Mouse (Mus musculus) liver, embryonic 15.5 days (tissue): ENCODE measurements at regions not wholly inside any gene's neighbourhood (a gene's known extent, or its start where the extent isn't known, plus 50 kb on each side); places are given as distances from the start of the nearest gene placed in this dataset.

Source experiments
- ATAC-seq: fragments of 200-750 bp; cut with Nextera tagmentation; 2 replicates; pipeline ENCODE4 v1.8.0; 2017; ENCODE audit warnings: moderate number of reproducible peaks, mild to moderate bottlenecking, moderate library complexity; ENCODE audit not compliant: insufficient read depth
- H3K27ac ChIP-seq: fragments of 300-500 bp; sonication (generic); replicated peaks from 2 replicates; pipeline ENCODE4 v1.5.1; 2015; ENCODE audit warnings: mild to moderate bottlenecking, inconsistent platforms
- H3K27me3 ChIP-seq: fragments of 300-500 bp; sonication (generic); 2 replicates; pipeline ENCODE4 v1.6.1; 2015; ENCODE audit warnings: mild to moderate bottlenecking, inconsistent platforms
- H3K36me3 ChIP-seq: fragments of 300-500 bp; sonication (generic); replicated peaks from 2 replicates; pipeline ENCODE4 v1.6.1; 2015; ENCODE audit warnings: moderate library complexity, mild to moderate bottlenecking, inconsistent platforms
- H3K4me1 ChIP-seq: fragments of 300-500 bp; sonication (generic); replicated peaks from 2 replicates; pipeline ENCODE4 v1.6.1; 2015; ENCODE audit warnings: inconsistent platforms
- H3K4me2 ChIP-seq: fragments of 300-500 bp; sonication (generic); 2 replicates; pipeline ENCODE4 v1.6.1; 2015; ENCODE audit warnings: moderate library complexity, mild to moderate bottlenecking, inconsistent platforms
- H3K4me3 ChIP-seq: fragments of 300-500 bp; sonication (generic); replicated peaks from 2 replicates; pipeline ENCODE4 v1.5.1; 2015; ENCODE audit warnings: mild to moderate bottlenecking, inconsistent platforms
- H3K9ac ChIP-seq: fragments of 300-500 bp; sonication (generic); 2 replicates; pipeline ENCODE4 v1.6.1; 2015; ENCODE audit warnings: moderate library complexity, mild to moderate bottlenecking, inconsistent platforms
- H3K9me3 ChIP-seq: fragments of 300-500 bp; sonication (generic); replicated peaks from 2 replicates; pipeline ENCODE4 v1.6.1; 2016; ENCODE audit warnings: inconsistent platforms
- WGBS: fragments of 180-500 bp; shearing (Covaris S2); methylation state at CpG from one replicate; pipeline ENCODE4 v1.1.7; 2015; ENCODE audit warnings: mixed read lengths; ENCODE audit not compliant: insufficient replicate concordance; 5-methylcytosine and 5-hydroxymethylcytosine counted together

DNA sequence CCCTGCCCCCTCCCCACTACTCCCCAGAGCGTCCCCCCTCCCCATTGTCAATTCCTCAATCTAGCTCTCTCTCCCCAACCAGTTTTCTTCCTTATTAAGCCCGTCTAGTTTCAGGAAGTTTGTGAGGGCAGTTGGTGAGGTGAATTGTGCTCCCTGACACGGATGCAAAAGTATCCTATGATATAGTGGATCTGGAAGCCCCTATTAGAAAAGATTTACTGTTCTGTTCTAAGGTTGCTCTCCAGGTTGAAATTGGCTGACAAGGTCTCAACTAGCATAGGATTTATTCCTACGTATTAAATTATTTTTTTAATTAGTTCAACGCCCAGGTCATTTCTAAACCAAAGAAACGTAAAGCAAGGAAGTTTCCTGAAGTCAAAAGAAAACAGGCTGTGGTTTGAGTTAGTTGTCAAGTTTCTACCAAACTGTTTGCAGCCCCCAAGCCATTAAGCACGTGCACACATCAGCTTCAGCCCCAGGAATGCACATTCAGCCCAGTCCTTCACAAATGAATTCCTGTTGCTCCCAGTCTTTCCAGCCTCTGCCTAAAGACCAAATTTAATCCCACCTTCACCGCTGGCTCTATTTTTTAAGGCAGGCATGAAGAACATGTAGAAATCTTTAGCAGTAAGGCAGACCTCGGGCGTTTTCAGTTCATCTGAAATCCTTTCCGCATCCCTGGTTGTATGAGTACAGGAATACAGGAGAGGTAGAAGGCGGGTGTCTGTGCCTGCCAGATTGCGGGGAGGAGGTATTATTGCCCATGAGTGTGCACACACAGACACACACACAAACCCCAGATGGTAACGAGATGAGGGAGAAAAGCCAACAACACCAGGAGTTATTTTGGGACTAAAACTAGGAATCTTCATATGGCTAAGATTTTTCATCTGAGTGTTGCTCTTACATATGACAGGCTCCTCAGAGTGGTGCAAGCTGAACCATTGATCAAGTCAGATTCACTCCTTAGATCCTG, 375.5 kb downstream of the Nuf2 start:
- H3K4me1 ChIP-seq: no peaks in the 10 kb centered on the region
- no peak overlapping the region for H3K9ac ChIP-seq
- H3K36me3 ChIP-seq: no peaks in the 10 kb centered on the region
- H3K27me3 ChIP-seq: no peaks in the 10 kb centered on the region
- ATAC-seq: no peak
- WGBS: 46% methylated on average over 14 of the region's 14 CpGs
- no peak overlapping the region for H3K4me3 ChIP-seq
- no peaks in the 10 kb centered on the region for H3K9me3 ChIP-seq
- no peak overlapping the region for H3K4me2 ChIP-seq
- no peak overlapping the region for H3K27ac ChIP-seq

DNA sequence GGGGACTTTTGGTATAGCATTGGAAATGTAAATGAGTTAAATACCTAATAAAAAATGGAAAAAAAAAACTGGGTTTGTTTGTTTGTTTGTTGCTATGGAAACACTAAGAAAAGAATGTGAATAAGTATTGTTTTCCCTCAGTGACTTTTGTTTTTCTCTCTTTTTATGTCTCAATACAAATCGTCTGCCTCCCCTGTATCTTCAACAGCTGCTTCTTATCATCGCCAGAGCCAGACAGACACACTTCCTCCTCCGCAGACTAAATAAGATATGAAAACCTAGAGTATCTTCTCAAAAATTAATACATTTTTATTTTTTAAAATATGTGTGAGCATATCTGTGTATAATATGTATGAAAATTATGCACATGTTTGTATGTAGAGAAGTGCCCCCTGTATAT, 389.0 kb downstream of the Nuf2 start:
- WGBS: 37% methylated on average over 3 of the region's 3 CpGs
- H3K4me3 ChIP-seq: no peak overlapping the region
- H3K4me2 ChIP-seq: no peak overlapping the region
- H3K4me1 ChIP-seq: no peaks in the 10 kb centered on the region
- no peak for ATAC-seq
- H3K27ac ChIP-seq: no peak overlapping the region
- no peaks in the 10 kb centered on the region for H3K36me3 ChIP-seq
- no peak overlapping the region for H3K9ac ChIP-seq
- no peaks in the 10 kb centered on the region for H3K9me3 ChIP-seq
- H3K27me3 ChIP-seq: no peaks in the 10 kb centered on the region

DNA sequence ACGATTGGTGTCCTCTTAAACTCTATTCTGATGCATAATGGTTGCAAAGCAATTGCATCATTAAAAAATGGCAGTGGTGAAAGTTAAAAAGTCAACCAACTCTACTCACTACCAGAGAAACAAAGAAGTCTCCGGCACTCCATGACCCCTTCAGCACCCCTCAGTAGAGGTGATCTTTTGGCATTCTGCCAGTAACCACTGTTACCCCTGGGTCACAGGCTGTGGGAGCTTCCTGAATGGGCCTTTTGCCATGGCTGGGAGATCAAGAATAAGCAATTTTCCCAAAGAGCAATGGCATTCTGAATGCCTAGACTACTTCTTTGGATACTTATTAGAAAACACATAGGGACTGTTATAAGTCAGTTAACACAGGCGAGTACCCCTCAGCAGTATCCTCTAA, 391.2 kb downstream of the Nuf2 start:
- Histone ChIP-seq H3K27ac (no peak overlapping the region), H3K4me3 (no peak overlapping the region), H3K9me3 (no peaks in the 10 kb centered on the region), H3K4me2 (no peak overlapping the region), H3K27me3 (no peaks in the 10 kb centered on the region), H3K36me3 (no peaks in the 10 kb centered on the region), H3K9ac (no peak overlapping the region), H3K4me1 (no peaks in the 10 kb centered on the region)
- WGBS: 55% methylated on average over 3 of the region's 3 CpGs
- ATAC-seq: no peak

DNA sequence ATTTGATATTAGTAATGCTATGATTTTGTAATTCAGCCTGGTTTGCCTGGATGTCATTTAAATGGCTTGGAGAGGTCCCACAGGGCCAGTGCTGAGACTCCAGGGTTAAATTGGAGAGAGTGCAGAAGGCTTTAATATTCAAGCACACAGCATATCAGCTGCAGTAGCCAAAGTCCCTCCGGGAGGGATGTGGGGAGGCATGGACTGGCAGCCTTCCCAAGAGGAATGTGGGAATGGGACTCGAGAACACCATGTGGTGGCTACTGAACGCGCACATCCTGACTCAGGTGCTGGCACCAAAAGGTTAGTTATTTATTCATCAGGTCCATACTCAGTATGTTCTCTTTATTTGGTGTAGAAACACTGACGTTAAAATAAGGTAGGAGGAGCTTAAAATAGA, 391.8 kb downstream of the Nuf2 start:
- no peak for ATAC-seq
- Histone ChIP-seq H3K4me3 (no peak overlapping the region), H3K4me2 (no peak overlapping the region), H3K36me3 (no peaks in the 10 kb centered on the region), H3K27me3 (no peaks in the 10 kb centered on the region), H3K9ac (no peak overlapping the region), H3K27ac (no peak overlapping the region), H3K9me3 (no peaks in the 10 kb centered on the region), H3K4me1 (no peaks in the 10 kb centered on the region)
- 64% methylated on average over 5 of the region's 5 CpGs for WGBS

DNA sequence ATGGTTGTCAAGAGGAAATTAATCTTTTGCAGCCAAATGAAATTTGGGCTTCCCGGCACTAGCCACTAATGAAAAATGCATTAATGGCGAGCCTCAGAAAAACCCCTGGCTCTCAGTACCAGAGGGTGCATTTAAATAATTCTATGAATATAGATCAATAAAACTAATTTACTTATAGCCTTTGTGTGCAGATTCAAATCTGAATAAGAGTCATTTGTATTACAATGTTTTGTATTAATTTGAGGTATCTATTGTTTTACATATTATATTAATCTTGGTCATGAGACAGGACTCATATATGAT, 392.1 kb downstream of the Nuf2 start:
- no peaks in the 10 kb centered on the region for H3K9me3 ChIP-seq
- no peak overlapping the region for H3K4me2 ChIP-seq
- H3K27ac ChIP-seq: no peak overlapping the region
- no peak for ATAC-seq
- no peaks in the 10 kb centered on the region for H3K36me3 ChIP-seq
- WGBS: 49% methylated on average over 2 of the region's 2 CpGs
- no peaks in the 10 kb centered on the region for H3K4me1 ChIP-seq
- no peaks in the 10 kb centered on the region for H3K27me3 ChIP-seq
- H3K4me3 ChIP-seq: no peak overlapping the region
- no peak overlapping the region for H3K9ac ChIP-seq

DNA sequence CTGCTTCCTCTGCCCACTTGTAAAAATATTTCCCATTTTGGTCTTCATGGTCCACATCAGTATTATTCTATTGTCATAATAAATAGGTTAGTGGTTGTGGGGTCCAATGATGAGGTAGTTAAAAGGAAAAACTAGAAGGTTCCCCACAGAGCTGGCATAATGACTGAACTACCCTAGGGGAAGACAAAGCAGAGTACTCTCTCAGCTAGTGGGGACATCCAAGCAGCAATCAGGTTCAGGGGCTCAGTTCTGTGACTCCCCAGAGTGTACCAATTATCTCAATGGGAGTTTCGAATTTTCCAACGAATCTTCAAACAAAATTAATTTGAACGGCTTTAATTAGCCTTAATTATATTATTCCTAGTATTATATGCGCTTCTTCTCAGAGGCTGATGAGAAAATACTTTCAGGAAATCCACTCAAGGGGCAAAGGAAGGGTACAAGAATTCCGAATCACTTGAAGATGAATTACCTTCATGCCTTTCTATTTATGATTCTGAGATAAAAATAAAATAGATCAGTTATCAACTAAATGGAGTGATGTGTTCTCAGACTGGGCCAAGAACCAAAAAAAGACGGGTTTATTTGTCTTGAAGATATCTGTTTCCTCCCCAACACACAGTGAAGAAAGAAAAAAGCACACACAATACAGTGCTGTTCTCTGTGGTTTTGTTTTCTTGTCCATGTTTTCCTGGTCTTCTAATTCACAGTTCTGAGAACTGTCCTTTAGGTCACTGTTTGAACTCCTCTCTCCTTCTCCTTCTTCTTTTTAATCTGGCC, 392.7 kb downstream of the Nuf2 start:
- no peak overlapping the region for H3K9ac ChIP-seq
- H3K36me3 ChIP-seq: no peaks in the 10 kb centered on the region
- H3K4me2 ChIP-seq: no peak overlapping the region
- no peak for ATAC-seq
- H3K27ac ChIP-seq: no peak overlapping the region
- no peak overlapping the region for H3K4me3 ChIP-seq
- H3K27me3 ChIP-seq: no peaks in the 10 kb centered on the region
- H3K4me1 ChIP-seq: no peaks in the 10 kb centered on the region
- WGBS: 46% methylated on average over 6 of the region's 6 CpGs
- H3K9me3 ChIP-seq: no peaks in the 10 kb centered on the region

DNA sequence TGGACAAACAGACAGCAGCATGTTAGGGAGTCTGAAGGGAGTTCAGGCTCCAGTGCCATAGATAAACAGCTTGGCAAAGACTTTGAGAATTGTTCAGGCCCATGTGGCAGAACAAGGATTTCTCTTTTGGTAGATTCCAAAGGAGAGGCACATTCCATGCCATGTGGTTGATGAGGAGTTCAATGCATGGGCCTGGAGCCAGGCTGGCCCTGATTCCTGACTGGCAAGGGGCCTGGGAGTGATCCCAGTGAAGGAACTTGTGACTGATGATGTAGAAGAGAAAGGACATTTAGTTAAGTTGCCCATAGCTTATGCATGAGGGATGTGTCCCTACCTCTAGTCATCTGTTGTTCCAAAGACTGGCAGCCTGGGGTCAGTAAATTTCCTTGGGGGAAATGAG, 395.7 kb downstream of the Nuf2 start:
- Histone ChIP-seq H3K4me3 (no peak overlapping the region), H3K4me2 (no peak overlapping the region), H3K36me3 (no peaks in the 10 kb centered on the region), H3K9me3 (no peaks in the 10 kb centered on the region), H3K9ac (no peak overlapping the region), H3K4me1 (no peaks in the 10 kb centered on the region), H3K27me3 (no peaks in the 10 kb centered on the region), H3K27ac (no peak overlapping the region)
- no peak for ATAC-seq

DNA sequence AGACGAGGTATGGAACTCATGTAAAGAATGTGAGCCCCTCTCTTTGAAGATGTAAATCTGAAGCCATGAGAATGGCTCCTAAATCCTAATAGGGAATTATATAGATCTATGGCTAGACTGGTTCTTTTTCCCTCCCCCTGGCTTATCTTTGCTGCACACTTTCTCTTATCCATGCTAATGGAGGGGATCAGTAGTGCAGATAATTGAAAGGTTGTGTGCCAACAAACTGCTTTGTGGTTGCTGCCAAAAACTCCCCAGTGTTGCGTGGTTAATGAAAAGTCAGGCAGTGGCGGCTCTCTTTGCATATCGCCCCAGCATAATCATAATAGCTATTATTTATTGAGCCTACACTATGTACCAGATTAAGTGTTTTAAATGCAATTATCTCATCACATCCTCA, 427.6 kb downstream of the Nuf2 start:
- Histone ChIP-seq H3K4me1 (no peaks in the 10 kb centered on the region), H3K9ac (no peak overlapping the region), H3K27me3 (no peaks in the 10 kb centered on the region), H3K9me3 (no peaks in the 10 kb centered on the region), H3K4me2 (no peak overlapping the region), H3K27ac (no peak overlapping the region), H3K36me3 (no peaks in the 10 kb centered on the region), H3K4me3 (no peak overlapping the region)
- no peak for ATAC-seq
- 53% methylated on average over 4 of the region's 4 CpGs for WGBS

DNA sequence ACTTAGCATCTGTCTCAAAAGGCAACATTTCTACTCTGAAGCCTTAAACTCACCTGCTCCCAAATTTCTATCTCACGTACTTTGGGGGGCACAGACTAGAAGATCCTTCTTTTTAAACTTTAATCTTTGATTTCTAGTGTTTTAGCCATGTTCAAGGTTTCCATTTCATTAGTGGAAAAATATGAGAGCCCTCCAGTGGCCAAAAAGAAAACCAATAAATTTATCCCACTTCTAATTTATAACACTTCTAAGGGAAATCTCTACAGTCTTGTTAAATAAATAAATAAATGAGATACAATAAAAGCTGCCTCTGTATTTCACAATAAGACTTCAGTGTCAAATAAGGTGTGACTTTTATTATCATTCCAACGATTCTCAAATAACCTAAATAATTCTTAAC, 428.2 kb downstream of the Nuf2 start:
- ATAC-seq: no peak
- Histone ChIP-seq H3K4me2 (no peak overlapping the region), H3K36me3 (no peaks in the 10 kb centered on the region), H3K4me3 (no peak overlapping the region), H3K9me3 (no peaks in the 10 kb centered on the region), H3K27me3 (no peaks in the 10 kb centered on the region), H3K9ac (no peak overlapping the region), H3K27ac (no peak overlapping the region), H3K4me1 (no peaks in the 10 kb centered on the region)
- WGBS: 49% methylated on average over 2 of the region's 2 CpGs

DNA sequence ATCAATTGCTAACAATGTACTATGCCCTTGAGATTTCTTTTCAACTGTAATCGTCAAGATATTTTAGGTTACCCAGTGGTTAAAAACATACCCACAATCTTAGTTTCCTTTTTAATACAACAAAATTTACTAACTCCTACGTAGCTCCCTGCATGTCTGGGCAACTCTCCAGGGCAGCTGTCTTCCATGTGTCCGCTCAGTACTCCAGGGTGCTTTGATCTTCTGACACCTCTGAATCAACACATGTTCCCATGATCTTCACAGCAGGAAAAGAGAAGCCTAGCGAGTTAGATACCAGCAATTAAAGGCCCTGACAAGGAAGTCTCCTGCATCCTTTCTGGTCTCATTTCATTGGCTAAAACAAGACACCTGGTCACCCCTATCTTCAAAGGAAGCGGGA, 432.0 kb downstream of the Nuf2 start:
- Histone ChIP-seq H3K4me1 (no peaks in the 10 kb centered on the region), H3K36me3 (no peaks in the 10 kb centered on the region), H3K4me2 (no peak overlapping the region), H3K9ac (no peak overlapping the region), H3K27me3 (no peaks in the 10 kb centered on the region), H3K27ac (no peak overlapping the region), H3K4me3 (no peak overlapping the region), H3K9me3 (no peaks in the 10 kb centered on the region)
- ATAC-seq: no peak
- WGBS: 50% methylated on average over 5 of the region's 5 CpGs

DNA sequence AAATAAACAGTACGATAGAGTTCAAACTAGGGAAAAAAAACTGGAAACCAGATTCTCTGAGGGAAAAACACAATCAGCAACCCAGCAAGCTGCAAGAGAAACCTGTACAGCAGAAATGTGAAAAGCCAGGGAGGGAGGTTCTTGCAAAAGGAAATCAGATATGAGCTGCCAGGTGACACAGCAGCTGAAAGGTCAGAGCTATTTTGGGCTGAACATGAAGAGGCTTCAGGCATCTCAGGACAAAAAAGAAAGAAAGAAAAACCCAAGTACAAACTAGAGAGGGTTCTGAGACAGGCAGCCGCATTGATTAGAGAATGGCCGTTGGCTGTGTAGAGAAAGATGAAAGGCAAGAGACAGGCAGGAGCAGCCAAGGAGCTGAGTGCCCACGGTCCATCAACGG, 434.5 kb downstream of the Nuf2 start:
- H3K4me3 ChIP-seq: no peak overlapping the region
- H3K27ac ChIP-seq: no peak overlapping the region
- H3K27me3 ChIP-seq: no peaks in the 10 kb centered on the region
- no peak for ATAC-seq
- H3K4me2 ChIP-seq: no peak overlapping the region
- no peak overlapping the region for H3K9ac ChIP-seq
- 70% methylated on average over 5 of the region's 5 CpGs for WGBS
- no peaks in the 10 kb centered on the region for H3K9me3 ChIP-seq
- no peaks in the 10 kb centered on the region for H3K36me3 ChIP-seq
- H3K4me1 ChIP-seq: no peaks in the 10 kb centered on the region
